Mouse (Mus musculus): ENCODE measurements around the gene Sh2b2.
"Not testable (repeated sequence)": the region's sequence is repeated elsewhere in the genome, so short reads cannot be mapped to it uniquely, and the experiment has no call there.

DNA sequence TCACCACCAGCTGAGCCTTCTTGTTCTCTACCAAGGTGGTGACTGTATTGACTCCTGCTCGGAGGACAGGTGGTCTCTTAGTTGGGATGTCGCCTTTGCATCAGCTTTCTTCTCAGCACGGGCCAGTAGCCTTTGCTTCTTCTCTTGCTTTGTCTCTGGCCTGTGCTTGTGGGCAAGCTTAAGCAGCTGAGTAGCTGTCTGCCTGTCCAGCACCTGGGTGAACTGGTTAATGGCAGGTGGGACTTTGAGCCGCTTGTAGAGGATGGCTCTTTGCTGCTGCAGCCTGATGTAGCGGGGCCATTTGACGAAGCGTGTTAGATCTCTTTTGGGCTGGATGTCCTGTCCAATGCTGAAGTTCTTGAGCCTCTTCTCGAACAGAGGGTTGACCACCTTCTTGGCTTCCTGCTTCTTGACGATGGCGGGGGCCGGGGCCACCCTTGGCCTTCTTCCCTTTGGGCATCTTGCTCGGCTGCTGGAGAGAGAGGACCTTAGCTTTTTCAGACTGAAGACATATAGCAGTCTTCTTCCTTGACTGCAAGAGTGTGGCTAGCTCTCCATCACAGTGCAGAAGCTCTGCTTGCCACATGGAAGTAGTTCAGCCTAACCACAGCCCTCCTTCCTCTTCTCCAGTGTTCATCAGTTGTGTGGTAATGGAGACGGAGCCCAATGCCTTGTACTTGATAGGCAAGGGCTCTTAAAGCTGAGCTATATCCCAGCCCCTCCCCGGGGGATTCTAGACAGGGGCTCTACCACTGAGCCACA lies 34.8 kb downstream of the Sh2b2 start:
- TF ChIP-seq CTCF (IDR thresholded peaks at IDR 0.05; ENCODE audit: borderline replicate concordance, insufficient read depth, low read length); POLR2A (IDR thresholded peaks at IDR 0.05; ENCODE audit: low read depth, low read length): not testable (repeated sequence)
